Mouse (Mus musculus) forebrain, embryonic 11.5 days (tissue): ENCODE data around the gene Xylt2. TPM values are rescaled to one million over a fixed set of nuclear protein-coding genes. Genes with fewer than 3 reads are reported as not detected.
"Not testable (repeated sequence)": the region's sequence is repeated elsewhere in the genome, so short reads cannot be mapped to it uniquely, and the experiment has no call there.

ENCODE experiments used
- ATAC-seq: fragments of 200-750 bp; cut with Nextera tagmentation; replicated peaks from 2 replicates; pipeline ENCODE4 v1.8.0; 2017; ENCODE audit warnings: moderate TSS enrichment; ENCODE audit not compliant: low FRiP score
- DNase-seq: peaks from one replicate; pipeline ENCODE4 v3.0.0-alpha.2; 2017; ENCODE audit warnings: low spot score
- H3K27ac ChIP-seq: fragments of 300-500 bp; sonication (generic); 2 replicates; pipeline ENCODE4 v1.5.1; 2014; ENCODE audit warnings: low read depth, low read length
- H3K27me3 ChIP-seq: fragments of 300-500 bp; sonication (generic); 2 replicates; pipeline ENCODE4 v1.6.1; 2014; ENCODE audit warnings: mild to moderate bottlenecking, low read length, mixed read lengths; ENCODE audit not compliant: control insufficient read depth, insufficient read depth
- H3K36me3 ChIP-seq: fragments of 300-500 bp; sonication (generic); 2 replicates; pipeline ENCODE4 v1.6.1; 2014; ENCODE audit warnings: mild to moderate bottlenecking, low read length, moderate library complexity, mixed read lengths; ENCODE audit not compliant: control insufficient read depth, insufficient read depth
- H3K4me1 ChIP-seq: fragments of 300-500 bp; sonication (generic); replicated peaks from 2 replicates; pipeline ENCODE4 v1.6.1; 2014; ENCODE audit warnings: low read length, mixed read lengths; ENCODE audit not compliant: control insufficient read depth, insufficient read depth
- H3K4me2 ChIP-seq: fragments of 300-500 bp; sonication (generic); 2 replicates; pipeline ENCODE4 v1.6.1; 2014; ENCODE audit warnings: low read depth, mild to moderate bottlenecking, low read length, moderate library complexity, mixed read lengths; ENCODE audit not compliant: severe bottlenecking
- H3K4me3 ChIP-seq: fragments of 300-500 bp; sonication (generic); 2 replicates; pipeline ENCODE4 v1.5.1; 2014; ENCODE audit warnings: low read depth, low read length
- H3K9ac ChIP-seq: fragments of 300-500 bp; sonication (generic); 2 replicates; pipeline ENCODE4 v1.6.1; 2014; ENCODE audit warnings: low read length
- H3K9me3 ChIP-seq: fragments of 300-500 bp; sonication (generic); 2 replicates; pipeline ENCODE4 v1.6.1; 2016; ENCODE audit warnings: low read length, mixed read lengths; ENCODE audit not compliant: control insufficient read depth
- WGBS: fragments of 180-500 bp; shearing (Covaris S2); extraction: QIAGEN DNeasy Blood & Tissue Kit; methylation state at CpG from one replicate; pipeline ENCODE4 v1.1.7; 2014; 5-methylcytosine and 5-hydroxymethylcytosine counted together
- polyA plus RNA-seq: library from polyadenylated mRNA; unstranded; fragments of >200 nt; fragmentation: Nextera tagmentation; extraction: Ambion mirVana; gene quantifications from 2 replicates; pipeline ENCODE4 v1.2.1, GENCODE M21; 2014

Xylt2 gene
- polyA plus RNA-seq, 1 experiment from 2014 or later: 18.0 TPM

- DNase-seq: no peak
- no peaks in the 10 kb centered on the region for H3K9me3 ChIP-seq
- no peak overlapping the region for H3K9ac ChIP-seq
- H3K4me3 ChIP-seq: no peak overlapping the region
- no peak for ATAC-seq
- H3K27ac ChIP-seq: no peak overlapping the region
- no peaks in the 10 kb centered on the region for H3K27me3 ChIP-seq
- no peaks in the 10 kb centered on the region for H3K36me3 ChIP-seq
- WGBS: 38% methylated on average over 7 of the region's 7 CpGs
- no peaks in the 10 kb centered on the region; the same call in 1 of the 2 replicates for H3K4me1 ChIP-seq
- no peak overlapping the region for H3K4me2 ChIP-seq
Observed at GRCm38 (mm10) chr11:94704020-94704419, 26.7 kb upstream of the Xylt2 start.

GRCm38 (mm10) chr11:94702216-94702610 lies 24.9 kb upstream of the Xylt2 start:
- DNase-seq (no peak), ATAC-seq (no peak)
- H3K4me1 ChIP-seq: no peaks in the 10 kb centered on the region; the same call in 1 of the 2 replicates
- no peaks in the 10 kb centered on the region for H3K9me3 ChIP-seq
- 67% methylated on average over 3 of the region's 3 CpGs for WGBS
- H3K4me3 ChIP-seq: no peak overlapping the region
- no peak overlapping the region for H3K9ac ChIP-seq
- H3K36me3 ChIP-seq: no peaks in the 10 kb centered on the region
- H3K4me2 ChIP-seq: no peak overlapping the region
- no peaks in the 10 kb centered on the region for H3K27me3 ChIP-seq
- no peak overlapping the region for H3K27ac ChIP-seq

- DNase-seq (no peak), ATAC-seq (no peak)
- Histone ChIP-seq H3K9me3 (no peaks in the 10 kb centered on the region), H3K27me3 (no peaks in the 10 kb centered on the region), H3K4me3 (no peak overlapping the region), H3K4me1 (no peaks in the 10 kb centered on the region; the same call in 1 of the 2 replicates), H3K36me3 (no peaks in the 10 kb centered on the region), H3K27ac (no peak overlapping the region), H3K9ac (no peak overlapping the region), H3K4me2 (no peak overlapping the region)
- WGBS: 70% methylated on average over 27 of the region's 27 CpGs
Observed at GRCm38 (mm10) chr11:94701401-94702215, 24.3 kb upstream of the Xylt2 start.

GRCm38 (mm10) chr11:94699399-94699798 lies 22.1 kb upstream of the Xylt2 start:
- DNase-seq: no peak
- no peak for ATAC-seq
- H3K9me3 ChIP-seq: no peaks in the 10 kb centered on the region

GRCm38 (mm10) chr11:94697703-94698464 lies 20.6 kb upstream of the Xylt2 start:
- no peaks in the 10 kb centered on the region for H3K36me3 ChIP-seq
- WGBS: 50% methylated on average over 13 of the region's 13 CpGs
- DNase-seq (no peak), ATAC-seq (no peak)
- H3K9me3 ChIP-seq: no peaks in the 10 kb centered on the region
- H3K4me2 ChIP-seq: no peak overlapping the region
- H3K9ac ChIP-seq: no peak overlapping the region
- H3K4me1 ChIP-seq: no peaks in the 10 kb centered on the region; the same call in 1 of the 2 replicates
- H3K27ac ChIP-seq: no peak overlapping the region
- H3K27me3 ChIP-seq: no peaks in the 10 kb centered on the region
- no peak overlapping the region for H3K4me3 ChIP-seq

More at GRCm38 (mm10) chr11:94699399-94699798, 22.1 kb upstream of the Xylt2 start:
- H3K9ac ChIP-seq: no peak overlapping the region
- WGBS: 95% methylated on average over 3 of the region's 3 CpGs
- H3K4me1 ChIP-seq: no peaks in the 10 kb centered on the region; the same call in 1 of the 2 replicates
- no peak overlapping the region for H3K4me2 ChIP-seq
- H3K36me3 ChIP-seq: no peaks in the 10 kb centered on the region
- no peak overlapping the region for H3K27ac ChIP-seq
- no peak overlapping the region for H3K4me3 ChIP-seq
- H3K27me3 ChIP-seq: no peaks in the 10 kb centered on the region

- DNase-seq (no peak), ATAC-seq (no peak)
- 86% methylated on average over 2 of the region's 2 CpGs for WGBS
- Histone ChIP-seq H3K4me1 (no peaks in the 10 kb centered on the region; the same call in 1 of the 2 replicates), H3K27me3 (no peaks in the 10 kb centered on the region), H3K9ac (no peak overlapping the region), H3K27ac (no peak overlapping the region), H3K4me2 (no peak overlapping the region), H3K4me3 (no peak overlapping the region), H3K36me3 (no peaks in the 10 kb centered on the region), H3K9me3 (no peaks in the 10 kb centered on the region)
Observed at GRCm38 (mm10) chr11:94697140-94697539, 19.8 kb upstream of the Xylt2 start.

GRCm38 (mm10) chr11:94695508-94695907 lies 18.2 kb upstream of the Xylt2 start:
- Histone ChIP-seq H3K27me3 (no peaks in the 10 kb centered on the region), H3K9ac (no peak overlapping the region), H3K36me3 (no peaks in the 10 kb centered on the region), H3K9me3 (no peaks in the 10 kb centered on the region), H3K4me1 (no peaks in the 10 kb centered on the region), H3K4me3 (no peak overlapping the region), H3K4me2 (no peak overlapping the region), H3K27ac (no peak overlapping the region)
- 84% methylated on average over 6 of the region's 6 CpGs for WGBS
- ATAC-seq (no peak), DNase-seq (no peak)

- DNase-seq, H3K27ac ChIP-seq, H3K9ac ChIP-seq, H3K4me1 ChIP-seq, H3K4me2 ChIP-seq, H3K9me3 ChIP-seq, H3K4me3 ChIP-seq, H3K36me3 ChIP-seq, ATAC-seq, H3K27me3 ChIP-seq: not testable (repeated sequence)
Observed at GRCm38 (mm10) chr11:94692502-94692901, 15.2 kb upstream of the Xylt2 start.
